Mouse (Mus musculus) right cerebral cortex, postnatal 4 days (tissue): ENCODE data around the gene Olfr550.
A peak's percentile ranks its signal among the peaks of the same experiment; 100 is the strongest.
"Not testable (repeated sequence)": the region's sequence is repeated elsewhere in the genome, so short reads cannot be mapped to it uniquely, and the experiment has no call there.

Source experiments
- DNase-seq: peaks from one replicate; pipeline ENCODE4 v3.0.0-alpha.2; 2022

Gene Olfr550

DNA sequence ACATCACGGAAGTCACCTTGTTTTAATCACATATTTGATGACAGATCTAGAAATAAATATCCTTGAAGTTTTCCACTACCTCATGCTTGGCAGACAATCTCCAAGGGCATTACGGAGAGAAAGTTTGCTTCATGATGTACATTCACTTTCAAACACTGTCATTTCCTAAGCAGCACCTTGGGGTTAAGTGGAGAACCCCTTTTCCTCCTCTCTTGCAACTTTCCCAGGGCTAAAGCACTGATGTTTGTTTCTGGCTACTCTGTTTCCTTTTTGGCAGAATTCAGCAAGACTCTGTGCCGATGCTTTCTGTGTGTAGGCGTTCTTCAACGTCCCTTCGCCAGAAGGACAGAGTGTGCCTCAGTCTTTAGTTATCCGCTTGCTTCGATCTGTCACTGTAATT, at the start of gene Olfr550:
Gene Olfr550, plus strand, starts transcription at position 301 of the 400 bp plus-strand sequence.
- DNase-seq: no peak

- DNase-seq: no peak
Measured at GRCm38 (mm10) chr7:102529052-102529451, 42.2 kb upstream of the Olfr550 start.

- no peak for DNase-seq
Measured at GRCm38 (mm10) chr7:102534449-102534848, 36.8 kb upstream of the Olfr550 start, which contains the start of gene Olfr547. Olfr547 (plus strand) TSS chr7:102534749.

- DNase-seq: no peak
Measured at GRCm38 (mm10) chr7:102540596-102540995, 30.6 kb upstream of the Olfr550 start, which contains the start of gene Olfr548-ps1. Olfr548-ps1 (plus strand) TSS chr7:102540896.

DNA sequence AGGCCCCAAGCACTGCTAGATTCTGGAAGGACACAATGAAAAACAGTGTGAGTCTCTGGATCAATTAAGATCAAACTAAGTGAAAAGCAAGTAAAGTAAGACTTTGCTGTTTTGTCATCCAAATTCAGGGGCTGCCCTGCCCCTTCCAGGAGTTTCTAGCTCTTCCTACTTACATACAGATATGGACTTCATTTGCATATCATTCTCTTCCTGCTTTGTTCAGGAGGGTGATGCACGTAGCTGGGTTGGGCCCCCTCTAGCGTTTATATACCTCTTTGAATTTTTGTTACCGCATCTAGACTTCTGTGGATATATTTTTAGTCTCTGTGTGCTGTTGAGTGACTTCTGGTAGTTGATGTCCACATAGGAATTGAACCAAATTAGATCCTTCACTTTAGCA, 30.0 kb upstream of the Olfr550 start:
- no peak for DNase-seq

- no peak for DNase-seq
Measured at GRCm38 (mm10) chr7:102549570-102549969, 21.7 kb upstream of the Olfr550 start, which contains the start of gene Olfr549. Olfr549 (plus strand) TSS chr7:102549870.

GRCm38 (mm10) chr7:102553279-102553678, 18.0 kb upstream of the Olfr550 start:
- no peak for DNase-seq

DNA sequence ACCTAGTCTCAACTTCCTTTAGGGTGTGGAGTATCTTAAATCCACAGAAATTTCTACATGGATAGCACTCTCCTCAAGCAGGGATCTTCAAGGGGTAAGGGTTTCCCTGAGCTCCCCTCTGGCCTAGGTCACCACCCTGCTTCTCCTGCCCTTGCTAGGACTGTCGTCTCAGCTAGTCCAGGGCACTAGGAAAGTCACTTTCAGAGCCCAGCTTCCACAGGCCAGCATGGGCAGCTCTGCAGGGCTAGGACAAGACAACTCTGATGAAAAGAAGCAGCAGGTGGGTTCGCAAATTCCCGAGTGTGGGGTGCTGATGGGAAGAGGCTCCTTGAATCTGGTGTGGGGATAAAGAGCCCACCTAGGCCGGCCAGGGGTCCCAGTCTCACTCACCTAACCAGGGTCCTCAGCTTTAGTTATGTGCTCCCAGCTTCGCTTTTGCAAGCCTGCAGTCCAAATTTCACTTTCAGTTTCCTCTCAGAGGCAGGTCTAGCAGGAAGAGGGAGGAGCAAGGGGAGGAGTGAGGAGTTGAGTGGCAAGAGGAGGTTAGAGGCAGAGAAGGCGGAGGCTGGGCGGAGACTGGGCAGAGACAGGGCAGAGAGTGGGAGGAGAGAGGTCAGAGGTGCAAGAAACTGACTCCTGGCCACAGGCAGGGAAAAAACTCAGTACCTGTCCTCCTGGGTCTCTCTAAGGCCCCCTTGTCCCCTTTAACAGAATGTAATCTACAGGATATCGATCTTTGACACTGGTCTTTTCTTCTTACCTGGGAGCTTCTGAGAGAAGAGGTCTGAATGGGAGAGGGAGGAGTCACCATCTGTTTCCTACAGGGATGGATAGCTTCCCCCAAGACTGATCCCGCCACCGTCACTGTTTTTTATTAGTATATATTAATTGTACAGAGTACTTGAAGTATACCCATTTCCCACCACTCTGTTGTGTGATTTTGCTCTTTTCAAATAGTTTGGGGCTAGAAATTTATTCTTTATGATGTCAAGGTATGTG, 5.9 kb upstream of the Olfr550 start, which contains the start of gene Trim21:
Gene Trim21, minus strand, starts transcription at position 488 of the 999 bp plus-strand sequence.
- peak; percentile 10 for DNase-seq

DNA sequence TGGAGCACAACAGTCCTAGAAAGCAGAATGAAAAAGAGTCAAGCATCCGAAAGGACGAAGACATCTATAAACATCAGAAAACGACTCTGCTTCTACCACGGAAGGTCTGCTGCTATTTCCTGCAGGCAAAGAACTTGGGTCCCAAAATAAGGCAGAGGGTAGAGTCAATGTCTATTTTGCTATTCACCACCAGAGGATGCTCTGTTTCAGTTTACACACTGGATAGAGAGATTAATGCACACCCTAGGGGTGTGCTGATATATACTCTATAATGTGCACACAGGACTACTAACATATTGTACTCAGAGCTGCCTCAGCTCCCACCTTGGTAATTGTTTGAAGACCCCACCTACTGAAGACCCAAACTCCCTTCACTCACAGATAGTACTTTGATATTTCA, 5.0 kb upstream of the Olfr550 start:
- no peak for DNase-seq

DNA sequence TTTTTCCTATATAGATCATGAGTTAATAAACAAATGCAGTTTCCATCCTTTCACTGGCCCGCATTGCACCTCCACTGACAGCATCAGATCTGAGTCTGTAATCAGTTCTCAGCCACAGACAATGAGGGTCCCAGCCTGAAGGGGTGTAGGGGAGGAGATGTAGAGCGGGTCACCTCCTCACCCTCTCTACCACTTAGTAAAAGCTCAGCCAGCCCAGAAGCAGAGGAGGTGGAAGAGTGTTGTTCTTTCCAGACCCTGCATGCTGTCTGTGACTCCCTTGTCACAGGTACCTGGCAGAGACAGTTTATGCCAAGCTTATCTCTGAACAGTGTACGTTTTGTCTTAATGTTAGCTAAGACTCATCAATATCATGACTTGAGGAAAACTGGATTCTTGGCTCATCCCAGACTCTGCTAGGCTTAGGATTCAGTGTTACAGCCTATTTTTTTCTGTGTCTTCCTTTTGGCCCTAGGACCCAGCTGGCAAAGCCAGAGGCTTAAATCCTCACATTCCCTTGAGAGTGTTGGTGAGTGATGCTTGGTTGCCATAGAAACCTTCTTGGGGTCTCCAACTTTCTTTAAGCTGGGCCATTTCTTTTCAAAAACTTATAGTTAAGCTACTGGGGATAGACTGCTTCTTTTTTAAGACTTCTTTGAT, 2.1 kb downstream of the Olfr550 start:
- no peak for DNase-seq

DNA sequence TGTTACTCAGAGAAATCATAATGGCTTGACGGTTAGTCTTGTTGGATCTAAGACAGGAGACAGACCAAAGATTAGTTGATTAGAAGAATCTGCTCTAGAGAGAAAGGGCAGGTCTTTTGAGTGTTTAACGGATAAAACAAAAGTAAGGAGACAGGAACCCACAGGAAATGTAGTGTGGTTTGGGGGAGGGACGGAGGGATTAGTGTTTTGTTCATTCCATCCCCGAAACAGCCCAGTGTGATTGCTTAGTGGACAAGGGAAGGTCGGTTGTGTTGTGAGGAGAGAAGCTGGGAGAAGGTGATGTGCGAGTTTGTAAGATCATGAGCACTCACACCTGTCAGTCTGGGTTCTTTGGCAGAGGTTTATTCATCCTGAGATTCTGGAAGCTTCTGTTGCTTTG, 4.8 kb downstream of the Olfr550 start:
- DNase-seq: no peak

DNA sequence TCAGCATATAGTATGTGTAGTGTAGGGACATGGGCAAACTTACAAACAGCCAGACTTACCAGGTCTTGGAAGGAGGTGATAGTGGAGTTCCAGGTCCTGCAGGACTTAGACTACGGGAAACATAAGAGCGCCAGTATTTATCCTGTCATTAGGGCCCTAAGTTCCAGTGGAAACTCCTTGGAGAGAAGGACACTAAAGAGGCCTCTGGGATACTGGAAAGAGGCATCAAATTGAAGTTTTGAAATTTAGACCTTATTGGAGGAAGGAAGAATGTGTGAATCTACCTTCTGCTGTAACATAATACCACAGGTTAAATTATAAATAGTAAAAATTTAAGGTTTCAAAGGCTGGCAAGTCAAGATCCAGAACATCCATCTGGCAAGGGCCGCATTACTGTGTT, 20.5 kb downstream of the Olfr550 start, which contains the start of gene Olfr551:
Gene Olfr551, minus strand, starts transcription at position 101 of the 400 bp plus-strand sequence.
- DNase-seq: no peak

- no peak for DNase-seq
Measured at GRCm38 (mm10) chr7:102597378-102598031, 26.3 kb downstream of the Olfr550 start, which contains the start of gene Olfr552. Olfr552 (plus strand) TSS chr7:102597770.

GRCm38 (mm10) chr7:102618118-102618517, 46.9 kb downstream of the Olfr550 start, which contains the start of gene Olfr553:
Olfr553 (minus strand) TSS chr7:102618218.
- no peak for DNase-seq

DNA sequence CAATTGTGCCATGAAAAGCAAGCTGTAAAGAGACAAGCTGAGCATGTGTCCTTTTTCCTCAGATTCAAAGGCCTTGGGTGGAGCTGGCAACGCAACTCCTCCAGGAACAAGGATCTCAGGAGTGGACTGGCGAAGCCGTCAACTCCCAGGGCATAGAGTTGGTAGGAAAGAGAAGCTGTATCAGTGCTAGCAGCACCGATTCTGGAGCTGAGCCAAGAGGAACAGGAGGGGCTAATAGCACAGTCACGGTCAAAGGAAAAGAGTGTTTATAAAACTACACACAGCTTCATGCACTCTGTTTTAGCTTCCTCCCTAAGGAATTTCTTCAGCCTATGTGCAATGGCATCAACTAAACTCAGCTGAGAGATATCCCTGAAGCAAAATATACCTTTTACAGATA, 48.4 kb downstream of the Olfr550 start:
- DNase-seq: no peak

DNA sequence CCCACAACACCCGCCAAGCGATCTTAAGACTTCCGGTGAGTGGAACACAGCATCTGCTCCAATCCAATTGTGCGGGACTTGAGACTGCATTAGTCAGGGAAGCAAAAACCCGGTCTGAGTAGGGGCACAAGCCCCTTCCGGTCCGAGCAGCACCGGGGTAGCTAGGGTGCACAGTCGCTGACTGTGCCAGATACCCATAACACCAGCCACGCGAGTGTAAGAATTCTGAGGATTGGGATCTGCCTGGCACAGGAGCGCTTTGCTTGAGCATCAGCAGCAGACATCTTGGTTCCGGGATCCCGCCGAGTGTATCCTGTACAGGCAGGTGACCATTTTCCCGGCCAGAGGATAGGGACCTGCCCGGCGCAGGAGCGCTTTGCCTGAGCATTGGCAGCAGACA, 49.1 kb downstream of the Olfr550 start:
- DNase-seq: not testable (repeated sequence)
